Mouse (Mus musculus): ENCODE data around the gene Gm14326. TPM values are rescaled to one million over a fixed set of nuclear protein-coding genes. Genes with fewer than 3 reads are reported as not detected.
"Not testable (repeated sequence)": the region's sequence is repeated elsewhere in the genome, so short reads cannot be mapped to it uniquely, and the experiment has no call there.

Gm14326 gene
- 14.4 and 15.8 TPM in 2 replicates for polyA plus RNA-seq (2016; fragmentation: Nextera tagmentation; extraction: Ambion mirVana)

DNA sequence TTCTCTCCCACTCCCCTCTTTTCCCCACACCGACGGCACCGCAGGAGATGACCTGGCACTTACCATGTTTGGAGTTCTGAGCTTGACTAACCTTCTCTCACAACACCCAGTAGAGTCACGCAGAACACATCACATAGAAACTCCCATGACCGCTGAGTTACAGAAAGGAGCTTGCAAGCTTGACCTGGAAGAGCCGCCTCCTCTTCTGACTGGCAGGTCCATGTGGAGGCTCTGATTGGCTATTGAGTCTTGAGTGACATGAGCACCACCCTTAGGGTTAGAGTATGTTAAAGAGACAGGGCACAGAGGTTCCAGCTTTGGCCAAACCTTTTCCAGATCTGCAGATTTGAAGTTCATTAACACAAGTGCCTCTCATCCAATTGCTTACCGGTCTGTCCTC, at the start of gene Gm14326:
TSS of gene Gm14326 (minus strand) at position 153 of the 400 bp plus-strand sequence.
- Histone ChIP-seq H3K4me3 (peak within 1 kb of the TSS; percentile 49), H3K9ac (replicated peaks) (peak within 1 kb of the TSS; percentile 49), H3K4me2 (replicated peaks) (peak within 1 kb of the TSS; percentile 48)
- H3K36me3 ChIP-seq; H3K9me3 ChIP-seq; H3K27ac ChIP-seq (replicated peaks); H3K4me1 ChIP-seq; H3K27me3 ChIP-seq; ATAC-seq (ENCODE audit: low FRiP score, low read depth): not testable (repeated sequence)
- WGBS, result 0% methylated on average over 5 of the region's 7 CpGs

DNA sequence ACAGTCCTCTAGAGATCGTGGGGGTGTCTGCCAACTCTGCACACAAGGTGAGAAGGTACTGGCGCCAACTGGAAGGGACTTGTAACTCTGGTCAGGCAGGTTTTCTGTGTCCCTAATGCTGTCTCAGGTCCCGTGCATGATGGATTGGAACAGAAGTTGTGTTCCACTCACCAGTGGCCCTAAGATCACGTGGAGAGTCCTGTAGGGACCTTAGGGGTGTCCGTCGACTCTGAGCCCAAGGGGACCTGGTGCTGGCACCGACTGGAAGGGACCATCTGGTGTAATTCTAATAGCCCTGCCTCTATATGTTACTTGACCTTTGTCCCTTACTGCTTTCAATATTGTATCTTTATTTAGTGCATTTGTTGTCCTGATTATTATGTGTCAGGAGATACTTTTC, 17.7 kb upstream of the Gm14326 start:
- H3K4me1 ChIP-seq; H3K4me3 ChIP-seq; H3K36me3 ChIP-seq; H3K9me3 ChIP-seq; H3K4me2 ChIP-seq (replicated peaks); H3K27me3 ChIP-seq; H3K9ac ChIP-seq (replicated peaks); H3K27ac ChIP-seq (replicated peaks); ATAC-seq (ENCODE audit: low FRiP score, low read depth): not testable (repeated sequence)
- 85% methylated on average over 7 of the region's 7 CpGs for WGBS

DNA sequence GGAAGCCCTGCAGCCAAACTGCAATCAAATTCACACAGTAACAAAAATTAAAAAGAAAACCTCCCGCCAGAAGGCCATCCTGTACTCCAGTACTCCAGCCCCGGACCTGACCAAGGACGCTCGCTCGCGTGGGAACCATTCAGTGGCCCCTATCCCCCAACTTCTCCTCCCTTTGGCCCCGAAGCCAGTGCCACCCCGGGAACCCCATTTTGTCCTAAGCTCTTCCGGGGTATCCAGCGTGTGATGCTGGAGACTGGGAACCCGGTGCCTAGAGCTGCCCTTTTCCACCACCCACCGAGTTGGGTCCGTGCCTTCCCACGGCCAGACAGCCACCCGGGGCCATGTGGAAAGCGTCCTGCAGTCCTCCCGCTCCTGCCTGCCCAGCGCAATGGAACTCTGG, 363 bp downstream of the Gm14326 start:
- not testable (repeated sequence) for H3K9me3 ChIP-seq; ATAC-seq (ENCODE audit: low FRiP score, low read depth); H3K27me3 ChIP-seq; H3K4me1 ChIP-seq; H3K27ac ChIP-seq (replicated peaks); H3K36me3 ChIP-seq
- Histone ChIP-seq H3K4me2 (replicated peaks) (peak overlapping the region; percentile 48), H3K4me3 (peak overlapping the region; percentile 49), H3K9ac (replicated peaks) (peak overlapping the region; percentile 49)
- 1% methylated on average over 17 of the region's 18 CpGs for WGBS

DNA sequence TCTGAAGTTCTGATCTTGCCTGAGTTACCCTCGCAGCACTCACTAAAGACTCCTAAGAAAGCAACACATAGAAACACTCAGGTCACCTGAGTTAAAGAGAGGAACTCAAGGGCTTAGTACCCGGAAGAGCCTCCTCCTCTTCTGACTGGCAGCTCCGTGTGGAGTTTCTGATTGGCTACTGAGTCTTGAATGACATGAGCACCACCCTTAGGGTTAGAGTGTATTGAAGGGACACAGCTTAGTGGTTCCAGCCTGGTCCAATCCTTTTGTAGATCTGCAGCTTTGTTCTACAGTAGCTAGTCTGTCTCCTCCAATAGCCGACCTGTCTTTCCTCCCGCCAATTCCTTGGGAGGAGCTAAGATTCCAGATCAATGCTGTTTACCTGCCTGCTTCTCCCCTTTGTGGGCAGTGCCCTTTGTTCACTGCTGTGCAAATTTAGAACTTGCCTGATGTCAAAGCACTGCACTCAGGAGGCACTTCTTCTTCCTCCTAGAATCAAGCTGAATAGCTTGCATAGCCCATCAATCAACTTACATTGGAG, 31.5 kb downstream of the Gm14326 start, which contains the start of gene Zfp972:
TSS of gene Zfp972 (minus strand) at position 51 of the 541 bp plus-strand sequence.
- ATAC-seq (ENCODE audit: low FRiP score, low read depth); H3K36me3 ChIP-seq; H3K4me3 ChIP-seq; H3K4me1 ChIP-seq; H3K27ac ChIP-seq (replicated peaks); H3K9me3 ChIP-seq; H3K27me3 ChIP-seq; H3K4me2 ChIP-seq (replicated peaks); H3K9ac ChIP-seq (replicated peaks): not testable (repeated sequence)
- WGBS, result 62% methylated on average over 3 of the region's 5 CpGs

DNA sequence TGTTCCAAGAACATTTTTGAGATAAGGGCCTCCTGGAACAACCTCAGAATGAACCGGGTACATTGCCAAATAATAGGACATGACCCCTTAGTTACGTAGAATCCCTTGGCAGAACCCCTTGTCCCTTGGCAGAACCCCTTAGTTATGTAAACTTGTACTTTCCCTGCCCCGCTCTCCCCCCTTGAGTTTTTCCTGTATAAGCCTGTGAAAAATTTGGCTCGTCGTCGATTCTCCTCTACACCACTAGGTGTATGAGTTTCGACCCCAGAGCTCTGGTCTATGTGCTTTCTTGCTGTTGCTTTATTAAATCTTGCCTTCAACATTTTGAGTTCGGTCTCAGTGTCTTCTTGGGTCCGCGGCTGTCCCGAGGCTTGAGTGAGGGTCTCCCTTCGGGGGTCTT, 53.8 kb downstream of the Gm14326 start:
- H3K27ac ChIP-seq (replicated peaks); H3K36me3 ChIP-seq; H3K9ac ChIP-seq (replicated peaks); H3K9me3 ChIP-seq; ATAC-seq (ENCODE audit: low FRiP score, low read depth); H3K4me2 ChIP-seq (replicated peaks); H3K4me3 ChIP-seq; H3K27me3 ChIP-seq; H3K4me1 ChIP-seq: not testable (repeated sequence)
- 100% methylated on average over 3 of the region's 12 CpGs for WGBS

DNA sequence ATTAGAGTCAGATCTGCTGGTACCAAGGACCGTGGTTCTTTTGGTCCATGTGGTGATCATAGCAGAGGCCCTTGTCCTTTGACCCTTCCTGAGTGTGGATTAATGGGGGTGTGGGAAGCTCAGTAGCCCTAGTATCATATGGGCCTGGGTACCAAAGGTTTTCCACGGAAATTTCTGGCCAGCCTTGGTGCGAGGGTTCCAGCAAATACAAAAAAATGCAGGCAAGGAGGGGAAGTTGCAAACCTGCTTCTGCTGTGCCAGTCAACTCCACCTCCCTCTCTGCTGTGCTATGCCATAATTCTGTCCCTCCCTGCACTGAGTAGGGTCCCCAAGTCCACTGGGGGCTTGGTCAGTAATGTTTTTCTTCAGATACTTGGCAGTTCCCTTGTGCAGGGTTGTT, 58.9 kb downstream of the Gm14326 start:
- H3K27me3 ChIP-seq; H3K27ac ChIP-seq (replicated peaks); H3K4me2 ChIP-seq (replicated peaks); H3K36me3 ChIP-seq; H3K4me1 ChIP-seq; ATAC-seq (ENCODE audit: low FRiP score, low read depth); H3K9ac ChIP-seq (replicated peaks); H3K4me3 ChIP-seq; H3K9me3 ChIP-seq: not testable (repeated sequence)
- WGBS, result 89% methylated on average over 2 of the region's 3 CpGs

DNA sequence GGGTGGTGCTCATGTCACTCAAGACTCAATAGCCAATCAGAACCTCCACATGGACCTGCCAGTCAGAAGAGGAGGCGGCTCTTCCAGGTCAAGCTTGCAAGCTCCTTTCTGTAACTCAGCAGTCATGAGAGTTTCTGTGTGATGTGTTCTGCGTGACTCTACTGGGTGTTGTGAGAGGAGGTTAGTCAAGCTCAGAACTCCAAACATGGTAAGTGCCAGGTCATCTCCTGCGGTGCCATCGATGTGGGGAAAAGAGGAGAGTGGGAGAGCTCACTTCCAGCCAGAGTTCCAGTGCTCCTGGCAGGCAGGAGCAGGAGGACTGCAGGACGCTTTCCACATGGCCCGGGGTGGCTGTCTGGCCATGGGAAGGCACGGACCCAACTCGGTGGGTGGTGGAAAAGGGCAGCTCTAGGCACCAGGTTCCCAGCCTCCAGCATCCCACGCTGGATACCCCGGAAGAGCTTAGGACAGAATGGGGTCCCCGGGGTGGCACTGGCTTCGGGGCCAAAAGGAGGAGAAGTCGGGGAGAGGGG, 60.0 kb downstream of the Gm14326 start, which contains the start of gene Gm14327:
TSS of gene Gm14327 (plus strand) at position 51 of the 533 bp plus-strand sequence.
- peak within 1 kb of the TSS; percentile 12; the same call in 1 of the 2 replicates for H3K4me3 ChIP-seq
- not testable (repeated sequence) for H3K9me3 ChIP-seq; H3K9ac ChIP-seq (replicated peaks); H3K4me1 ChIP-seq; H3K27ac ChIP-seq (replicated peaks); H3K36me3 ChIP-seq; H3K4me2 ChIP-seq (replicated peaks); H3K27me3 ChIP-seq; ATAC-seq (ENCODE audit: low FRiP score, low read depth)
- 56% methylated on average over 10 of the region's 13 CpGs for WGBS

DNA sequence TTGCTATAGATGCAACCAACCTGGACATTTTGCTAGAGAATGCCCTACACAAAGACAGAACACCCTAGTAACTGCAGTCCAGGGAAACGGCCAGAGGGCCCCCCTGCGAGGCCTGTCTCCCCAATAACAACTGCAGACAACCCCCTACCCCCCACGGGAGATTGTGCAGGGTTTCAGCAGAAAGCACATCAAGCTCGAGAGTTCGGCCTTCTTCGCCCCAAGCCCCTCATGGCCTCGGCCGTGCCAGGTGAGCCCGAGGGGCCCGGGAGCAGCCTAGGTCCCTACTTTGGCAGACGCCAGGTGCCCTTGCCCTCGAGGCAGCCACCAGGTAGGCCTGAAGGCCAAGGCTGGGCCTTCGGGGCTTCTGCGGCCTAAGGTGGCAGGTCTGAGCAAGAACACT, 69.4 kb downstream of the Gm14326 start:
- H3K36me3 ChIP-seq; H3K9ac ChIP-seq (replicated peaks); H3K4me3 ChIP-seq; H3K9me3 ChIP-seq; H3K27me3 ChIP-seq; H3K4me2 ChIP-seq (replicated peaks); ATAC-seq (ENCODE audit: low FRiP score, low read depth); H3K4me1 ChIP-seq; H3K27ac ChIP-seq (replicated peaks): not testable (repeated sequence)
- WGBS, result 89% methylated on average over 11 of the region's 14 CpGs

Other genes with a start within 250 kb of the Gm14326 start
- gene Gm14322, start 198.0 kb downstream of the Gm14326 start, polyA plus RNA-seq (2016; fragmentation: Nextera tagmentation; extraction: Ambion mirVana), result 5.7 and 7.2 TPM in 2 replicates
- gene Gm14325, start 117.0 kb downstream of the Gm14326 start, polyA plus RNA-seq (2016; fragmentation: Nextera tagmentation; extraction: Ambion mirVana), result 38.9 and 39.1 TPM in 2 replicates
- 1.7 and 2.3 TPM in 2 replicates for gene Gm14327, start 60.2 kb downstream of the Gm14326 start, polyA plus RNA-seq (2016; fragmentation: Nextera tagmentation; extraction: Ambion mirVana)
- gene Zfp972, start 31.7 kb downstream of the Gm14326 start, polyA plus RNA-seq (2016; fragmentation: Nextera tagmentation; extraction: Ambion mirVana), result 0.82 TPM in 1 of 2 replicates, not detected in the other
- gene Zfp971, start 66.0 kb upstream of the Gm14326 start, polyA plus RNA-seq (2016; fragmentation: Nextera tagmentation; extraction: Ambion mirVana), result 11.2 and 14.1 TPM in 2 replicates
- gene Zfp931, start 121.2 kb upstream of the Gm14326 start, polyA plus RNA-seq (2016; fragmentation: Nextera tagmentation; extraction: Ambion mirVana), result 13.7 and 13.8 TPM in 2 replicates
- gene Phactr3, start 161.7 kb upstream of the Gm14326 start, polyA plus RNA-seq (2016; fragmentation: Nextera tagmentation; extraction: Ambion mirVana), result 19.1 and 20.0 TPM in 2 replicates

Measured in midbrain, embryonic 12.5 days (tissue).